In the genomic region with DNA sequence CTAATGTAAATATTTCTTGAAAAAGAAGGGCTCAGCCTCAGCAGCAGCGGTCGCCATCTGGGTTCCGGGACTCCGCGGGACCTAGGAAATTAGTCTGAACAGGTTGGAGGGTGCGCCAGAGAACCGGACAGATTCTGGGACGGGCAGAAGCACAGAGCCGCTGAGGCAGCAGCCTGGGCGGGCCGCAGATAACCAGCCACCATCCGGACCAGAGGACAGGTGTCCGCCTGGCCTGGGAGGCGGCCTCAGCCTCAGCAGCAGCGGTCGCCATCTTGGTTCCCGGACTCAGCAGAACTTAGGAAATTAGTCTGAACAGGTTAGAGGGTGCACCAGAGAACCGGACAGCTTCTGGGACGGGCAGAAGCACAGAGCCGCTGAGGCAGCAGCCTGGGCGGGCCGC, we compare ENCODE assay signal across 8 mouse cellular contexts.
A peak's percentile ranks its signal among the peaks of the same experiment; 100 is the strongest.
DNase-seq lines count a peak whose midpoint lies in the region; TF ChIP-seq lines count a peak whose summit lies in the region.
"Not testable (repeated sequence)": the region's sequence is repeated elsewhere in the genome, so short reads cannot be mapped to it uniquely, and the experiment has no call there.

No protein-coding gene starts in this region.

- H3K27ac ChIP-seq in ES-Bruce4 (ENCODE audit: insufficient read depth, low read length); gastrocnemius, adult 2 months: not testable (repeated sequence)

- H3K27me3 ChIP-seq in ES-Bruce4 (ENCODE audit: control insufficient read depth, insufficient read depth, low read length, poor library complexity, severe bottlenecking), result not testable (repeated sequence)

- not testable (repeated sequence) for H3K9me3 ChIP-seq in ES-Bruce4 (replicated peaks; ENCODE audit: control insufficient read depth, insufficient read depth, low read length, poor library complexity, severe bottlenecking)

- TF ChIP-seq CTCF in ES-Bruce4 (IDR thresholded peaks at IDR 0.05; ENCODE audit: low read depth, low read length); gastrocnemius, adult 2 months (IDR thresholded peaks at IDR 0.05): not testable (repeated sequence)

- DNase-seq in cerebellum, adult 18-20 months, result peak; percentile 12 to 14
- DNase-seq in gastrocnemius, adult 2 months, result peak; percentile 33
- DNase-seq in heart, postnatal 36 days, result peak; percentile 4 to 14
- DNase-seq in layer of hippocampus, adult 9-11 months, result peak; percentile 6
- DNase-seq in lung, postnatal 10 days, result peak; percentile 22
- DNase-seq in spleen, adult 18-20 months, result peak; percentile 9 to 46
- peak; percentile 17 for DNase-seq in thymus, postnatal 4 days

- not testable (repeated sequence) for H3K9ac ChIP-seq in ES-Bruce4 (ENCODE audit: low read depth, poor library complexity, severe bottlenecking)

- not testable (repeated sequence) for TF ChIP-seq EP300 in ES-Bruce4 (IDR thresholded peaks at IDR 0.05; ENCODE audit: insufficient read depth, low read depth, low read length)

- intact Hi-C loops in gastrocnemius, adult 2 months (cut with DNase I); heart, postnatal 36 days (cut with DNase I): not testable (repeated sequence)

- H3K4me1 ChIP-seq in ES-Bruce4 (ENCODE audit: control insufficient read depth, insufficient read depth, low read length), result not testable (repeated sequence)

- peak overlapping the region; percentile 48 for H3K4me3 ChIP-seq in ES-Bruce4 (ENCODE audit: low read depth, low read length)
- not testable (repeated sequence) for H3K4me3 ChIP-seq in gastrocnemius, adult 2 months

- H3K36me3 ChIP-seq in ES-Bruce4 (ENCODE audit: control insufficient read depth, insufficient read depth, low read length, poor library complexity, severe bottlenecking), result not testable (repeated sequence)

- not testable (repeated sequence) for TF ChIP-seq POLR2A in ES-Bruce4 (IDR thresholded peaks at IDR 0.05; ENCODE audit: insufficient read depth, low read length)
